Mouse (Mus musculus): ENCODE measurements around the gene Fcgr3. TPM values are rescaled to one million over a fixed set of nuclear protein-coding genes. Genes with fewer than 3 reads are reported as not detected.
"Not testable (repeated sequence)": the region's sequence is repeated elsewhere in the genome, so short reads cannot be mapped to it uniquely, and the experiment has no call there.

The Fcgr3 gene
- total RNA-seq, 1 experiment from 2014 or later, result 30.2 TPM

DNA sequence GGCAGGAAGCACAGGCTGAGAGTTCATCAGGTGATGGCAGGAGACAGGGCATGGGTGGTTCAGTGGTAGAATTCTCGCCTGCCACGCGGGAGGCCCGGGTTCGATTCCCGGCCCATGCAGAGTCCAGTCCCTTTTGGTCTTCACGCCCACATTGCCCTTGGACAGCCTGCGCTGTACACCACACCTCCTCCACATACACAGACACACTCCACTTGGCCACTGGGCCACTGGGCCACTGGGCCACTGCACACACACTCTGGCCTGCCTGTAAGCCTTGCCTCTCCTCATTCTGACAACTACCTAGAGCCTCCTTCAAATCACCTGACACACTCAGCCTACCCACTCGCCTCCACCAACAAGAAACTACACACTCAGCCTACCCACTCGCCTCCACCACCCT lies 1.8 kb upstream of the Fcgr3 start:
- peak in 1 of 2 experiments; percentile 5; a peak in 1 of 4 replicates for ATAC-seq (replicated peaks in 1 of 2; ENCODE audit: insufficient read depth in 1 of 2, low FRiP score in 2 of 2, low TSS enrichment in 1 of 2, low read depth in 1 of 2, poor library complexity in 2 of 2, severe bottlenecking in 2 of 2)

DNA sequence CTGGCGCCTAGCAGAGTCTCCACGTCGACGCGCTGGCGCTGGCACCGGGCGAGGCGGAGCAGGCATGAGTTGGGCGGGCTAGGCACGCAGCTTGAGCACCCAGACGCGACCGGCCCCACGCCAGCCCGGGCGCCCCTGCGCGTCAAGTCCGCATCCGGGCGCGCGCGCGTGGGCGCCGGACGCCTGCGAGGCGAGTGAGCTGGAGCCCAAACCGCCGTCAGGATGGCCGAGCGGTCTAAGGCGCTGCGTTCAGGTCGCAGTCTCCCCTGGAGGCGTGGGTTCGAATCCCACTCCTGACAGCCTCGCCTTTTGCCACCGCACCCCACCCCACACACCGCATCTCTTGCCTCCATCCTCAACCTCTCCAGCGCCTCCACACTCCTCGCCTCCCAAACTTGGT lies 1.0 kb upstream of the Fcgr3 start:
- not testable (repeated sequence) for ATAC-seq (replicated peaks in 1 of 2; ENCODE audit: insufficient read depth in 1 of 2, low FRiP score in 2 of 2, low TSS enrichment in 1 of 2, low read depth in 1 of 2, poor library complexity in 2 of 2, severe bottlenecking in 2 of 2)

DNA sequence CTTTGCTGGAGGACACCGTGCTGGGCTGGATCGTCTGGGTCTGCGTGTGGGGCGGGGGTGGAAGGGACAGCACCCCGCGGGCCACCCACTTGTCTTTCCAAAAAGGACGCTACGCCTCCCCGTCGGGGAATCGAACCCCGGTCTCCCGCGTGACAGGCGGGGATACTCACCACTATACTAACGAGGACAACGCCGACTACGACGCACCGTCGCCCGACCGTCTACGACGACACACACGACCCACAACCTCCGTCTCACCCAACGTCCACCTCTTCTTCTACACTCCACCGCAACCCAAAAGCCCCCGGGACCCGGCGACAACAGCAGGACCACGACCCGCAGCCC lies 480 bp upstream of the Fcgr3 start:
- ATAC-seq (replicated peaks in 1 of 2; ENCODE audit: insufficient read depth in 1 of 2, low FRiP score in 2 of 2, low TSS enrichment in 1 of 2, low read depth in 1 of 2, poor library complexity in 2 of 2, severe bottlenecking in 2 of 2), result peak in 1 of 2 experiments; percentile 1; a peak in 1 of 4 replicates

GRCm38 (mm10) chr1:171063569-171064490 lies 905 bp downstream of the Fcgr3 start:
- ATAC-seq (replicated peaks in 1 of 2; ENCODE audit: insufficient read depth in 1 of 2, low FRiP score in 2 of 2, low TSS enrichment in 1 of 2, low read depth in 1 of 2, poor library complexity in 2 of 2, severe bottlenecking in 2 of 2), result peak; percentile 46 to 54

GRCm38 (mm10) chr1:171061566-171061965 lies 3.2 kb downstream of the Fcgr3 start:
- no peak for ATAC-seq (replicated peaks in 1 of 2; ENCODE audit: insufficient read depth in 1 of 2, low FRiP score in 2 of 2, low TSS enrichment in 1 of 2, low read depth in 1 of 2, poor library complexity in 2 of 2, severe bottlenecking in 2 of 2)

- no peak for ATAC-seq (replicated peaks in 1 of 2; ENCODE audit: insufficient read depth in 1 of 2, low FRiP score in 2 of 2, low TSS enrichment in 1 of 2, low read depth in 1 of 2, poor library complexity in 2 of 2, severe bottlenecking in 2 of 2)
These were observed 4.3 kb downstream of the Fcgr3 start for GRCm38 (mm10) chr1:171060392-171060791.

- peak; percentile 18 to 44; a peak in 2 of 4 replicates for ATAC-seq (replicated peaks in 1 of 2; ENCODE audit: insufficient read depth in 1 of 2, low FRiP score in 2 of 2, low TSS enrichment in 1 of 2, low read depth in 1 of 2, poor library complexity in 2 of 2, severe bottlenecking in 2 of 2)
These were observed 5.5 kb downstream of the Fcgr3 start for GRCm38 (mm10) chr1:171059203-171059602.

DNA sequence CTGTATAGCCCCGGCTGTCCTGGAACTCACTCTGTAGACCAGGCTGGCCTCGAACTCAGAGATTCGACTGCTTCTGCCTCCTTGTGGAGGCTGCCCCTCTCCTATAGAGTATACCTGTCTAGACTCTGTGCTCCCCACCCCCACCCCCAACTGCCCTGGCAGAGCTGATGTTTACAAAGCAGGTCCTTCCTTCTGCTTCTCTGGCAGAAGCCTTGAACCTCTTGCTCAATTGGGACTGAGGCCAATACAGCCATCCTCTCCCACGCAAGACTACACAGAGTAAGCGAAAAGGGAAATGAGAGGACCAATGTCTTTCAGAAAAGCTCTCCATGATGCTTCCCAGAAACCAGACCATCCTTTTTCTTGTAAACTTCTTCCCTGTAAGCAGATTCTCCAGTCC lies 7.5 kb downstream of the Fcgr3 start:
- ATAC-seq (replicated peaks in 1 of 2; ENCODE audit: insufficient read depth in 1 of 2, low FRiP score in 2 of 2, low TSS enrichment in 1 of 2, low read depth in 1 of 2, poor library complexity in 2 of 2, severe bottlenecking in 2 of 2), result no peak; a peak in 1 of 4 replicates

DNA sequence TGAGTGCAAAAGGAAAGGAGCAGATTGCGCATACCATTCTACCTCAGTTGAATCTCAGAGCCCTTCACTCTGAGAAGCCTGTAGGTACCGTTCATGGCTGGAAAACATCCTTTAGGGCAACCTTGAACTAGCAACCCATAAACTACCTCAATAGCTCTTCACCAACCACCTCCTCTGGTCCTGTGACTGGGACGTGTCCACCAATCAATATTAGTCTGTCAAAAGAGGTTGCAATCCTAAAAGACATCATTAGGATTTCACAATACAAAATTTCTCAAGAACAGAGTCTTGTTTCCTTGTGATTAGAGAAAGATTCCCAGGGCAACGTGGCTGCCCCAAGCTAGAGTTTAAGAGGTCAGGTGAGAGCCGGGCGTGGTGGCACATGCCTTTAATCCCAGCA lies 11.4 kb downstream of the Fcgr3 start:
- ATAC-seq (replicated peaks in 1 of 2; ENCODE audit: insufficient read depth in 1 of 2, low FRiP score in 2 of 2, low TSS enrichment in 1 of 2, low read depth in 1 of 2, poor library complexity in 2 of 2, severe bottlenecking in 2 of 2), result no peak; a peak in 1 of 4 replicates

- peak; percentile 39 to 46; a peak in 3 of 4 replicates for ATAC-seq (replicated peaks in 1 of 2; ENCODE audit: insufficient read depth in 1 of 2, low FRiP score in 2 of 2, low TSS enrichment in 1 of 2, low read depth in 1 of 2, poor library complexity in 2 of 2, severe bottlenecking in 2 of 2)
These were observed 14.0 kb downstream of the Fcgr3 start for GRCm38 (mm10) chr1:171050774-171051173.

DNA sequence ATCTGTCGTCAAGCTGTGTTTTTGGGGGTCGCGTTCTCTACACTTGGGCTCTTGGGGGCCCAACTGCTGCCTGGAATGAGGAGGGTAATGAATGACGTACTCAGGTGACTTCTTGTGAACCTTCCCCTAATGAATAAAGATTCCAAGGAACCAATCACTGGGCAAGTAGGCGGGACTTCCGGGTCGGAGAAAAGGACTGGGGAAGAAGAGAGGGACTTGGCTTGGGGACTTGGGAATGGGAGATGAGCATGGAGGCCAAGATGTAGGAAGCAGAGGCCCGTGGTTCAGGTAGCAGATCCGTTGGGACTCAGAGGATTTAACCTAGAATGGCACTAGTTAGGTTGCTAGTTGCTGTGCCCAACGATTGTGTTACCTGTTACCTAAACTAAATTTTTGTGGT lies 15.5 kb downstream of the Fcgr3 start:
- ATAC-seq (replicated peaks in 1 of 2; ENCODE audit: insufficient read depth in 1 of 2, low FRiP score in 2 of 2, low TSS enrichment in 1 of 2, low read depth in 1 of 2, poor library complexity in 2 of 2, severe bottlenecking in 2 of 2), result no peak

DNA sequence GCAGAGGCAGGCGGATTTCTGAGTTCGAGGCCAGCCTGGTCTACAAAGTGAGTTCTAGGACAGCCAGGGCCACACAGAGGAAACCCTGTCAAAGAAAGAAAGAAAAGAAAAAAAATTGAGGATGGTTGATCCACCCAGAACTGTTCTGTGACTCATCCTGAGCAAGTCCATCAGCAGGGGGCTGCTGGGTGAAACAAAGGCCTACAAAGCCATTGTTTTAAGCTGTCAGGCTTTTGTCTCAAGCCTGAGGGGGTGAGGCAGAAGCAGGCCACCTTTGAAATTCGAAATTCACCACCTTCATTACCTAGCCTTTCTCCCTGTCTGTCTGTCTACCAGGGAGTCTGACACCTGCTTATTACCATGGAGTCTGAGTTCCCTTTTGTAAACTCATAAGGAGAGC lies 18.2 kb downstream of the Fcgr3 start:
- ATAC-seq (replicated peaks in 1 of 2; ENCODE audit: insufficient read depth in 1 of 2, low FRiP score in 2 of 2, low TSS enrichment in 1 of 2, low read depth in 1 of 2, poor library complexity in 2 of 2, severe bottlenecking in 2 of 2), result no peak

DNA sequence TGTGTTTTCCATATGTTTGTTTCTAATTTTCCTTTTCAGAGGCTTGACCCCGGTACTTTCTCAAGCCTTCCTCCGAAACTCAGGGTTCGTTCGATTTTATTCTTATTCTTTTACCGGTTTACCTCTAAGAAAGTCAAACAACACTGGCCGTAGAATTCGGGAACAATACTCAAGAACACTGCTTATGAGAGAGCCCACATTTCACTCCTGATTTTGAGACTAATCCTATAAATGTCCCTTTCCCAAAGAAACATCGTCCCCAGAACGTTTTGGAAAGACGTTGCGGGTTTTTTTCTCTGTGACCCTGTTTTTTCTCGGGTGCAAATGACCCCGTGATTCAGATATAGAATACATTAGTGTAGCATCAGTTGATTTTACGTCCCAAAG lies 19.7 kb downstream of the Fcgr3 start:
- no peak; a peak in 1 of 4 replicates for ATAC-seq (replicated peaks in 1 of 2; ENCODE audit: insufficient read depth in 1 of 2, low FRiP score in 2 of 2, low TSS enrichment in 1 of 2, low read depth in 1 of 2, poor library complexity in 2 of 2, severe bottlenecking in 2 of 2)

DNA sequence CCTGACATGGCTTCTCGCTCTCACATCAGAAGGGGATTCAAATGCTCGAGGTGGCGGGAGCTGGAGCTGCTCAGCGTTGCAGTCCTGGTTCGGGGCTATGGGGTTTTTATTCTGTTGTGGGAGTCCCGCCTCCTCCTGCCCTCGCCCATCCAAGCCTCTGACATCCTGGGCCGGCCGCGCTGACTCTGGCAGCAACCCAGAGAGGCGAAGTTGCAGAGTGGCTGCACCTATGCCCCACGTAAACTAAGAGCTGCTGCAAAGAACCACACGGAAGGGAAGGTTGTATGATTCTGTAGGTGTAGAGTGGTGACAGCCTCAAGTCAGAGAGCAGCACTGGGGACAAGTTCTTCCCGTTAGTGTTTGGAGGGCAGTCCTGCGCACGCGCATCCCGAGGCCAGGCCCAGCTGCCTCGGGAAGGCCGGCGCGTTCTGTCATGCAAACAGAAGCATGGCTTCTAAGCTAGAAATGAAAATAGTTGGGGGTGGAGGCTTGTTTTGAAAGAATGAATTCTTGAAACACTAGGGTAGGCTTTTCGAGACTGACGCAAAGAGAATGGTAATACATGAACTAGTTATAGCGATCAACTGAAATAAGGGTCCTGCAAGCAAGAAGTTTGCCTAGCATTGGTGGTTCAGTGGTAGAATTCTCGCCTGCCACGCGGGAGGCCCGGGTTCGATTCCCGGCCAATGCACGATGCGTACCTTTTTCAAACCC lies 20.2 kb downstream of the Fcgr3 start:
- ATAC-seq (replicated peaks in 1 of 2; ENCODE audit: insufficient read depth in 1 of 2, low FRiP score in 2 of 2, low TSS enrichment in 1 of 2, low read depth in 1 of 2, poor library complexity in 2 of 2, severe bottlenecking in 2 of 2), result peak; percentile 96 to 97

DNA sequence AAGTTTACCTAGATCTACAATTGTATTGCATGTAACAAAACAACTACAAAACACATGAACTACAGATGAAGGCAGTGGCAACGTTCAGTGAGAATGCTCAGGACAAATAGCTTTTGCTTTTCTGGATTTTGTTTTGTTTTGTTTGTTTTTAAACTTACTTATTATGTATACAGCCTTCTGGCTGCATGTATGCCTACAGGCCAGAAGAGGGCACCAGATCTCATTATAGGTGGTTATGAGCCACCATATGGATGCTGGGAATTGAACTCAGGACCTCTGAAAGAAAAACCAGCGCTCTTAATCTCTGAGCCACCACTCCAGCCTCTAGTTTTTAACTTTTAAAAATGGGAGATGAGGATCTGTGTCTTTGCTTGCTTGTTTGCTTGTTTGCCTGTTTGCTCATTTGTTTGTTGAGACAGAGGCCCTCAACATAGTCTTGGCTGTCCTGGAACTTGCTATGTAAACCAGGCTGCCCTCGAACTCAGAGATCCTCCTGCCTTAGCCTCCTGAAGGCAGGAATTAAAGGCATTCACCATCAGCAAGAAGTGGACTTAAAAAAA lies 21.1 kb downstream of the Fcgr3 start:
- ATAC-seq (replicated peaks in 1 of 2; ENCODE audit: insufficient read depth in 1 of 2, low FRiP score in 2 of 2, low TSS enrichment in 1 of 2, low read depth in 1 of 2, poor library complexity in 2 of 2, severe bottlenecking in 2 of 2), result no peak

DNA sequence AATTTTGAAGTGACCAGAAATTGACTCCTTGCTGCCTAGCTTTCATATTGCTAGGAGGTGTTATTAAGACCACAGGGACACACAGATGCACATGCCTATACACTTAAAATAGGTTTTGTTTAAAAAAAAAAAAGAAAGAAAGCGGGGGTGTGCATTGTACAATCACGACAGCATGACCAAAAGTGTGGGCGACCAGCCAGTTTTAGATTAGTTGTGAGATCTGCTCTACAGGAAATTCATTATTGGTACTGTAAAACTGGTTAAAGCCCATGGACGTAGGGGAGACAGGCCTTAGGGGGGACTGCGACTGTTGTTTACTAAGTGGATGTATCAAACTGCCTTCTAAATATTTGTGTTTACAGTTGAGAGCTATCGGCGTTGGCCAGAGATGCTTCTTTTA lies 24.9 kb downstream of the Fcgr3 start:
- ATAC-seq (replicated peaks in 1 of 2; ENCODE audit: insufficient read depth in 1 of 2, low FRiP score in 2 of 2, low TSS enrichment in 1 of 2, low read depth in 1 of 2, poor library complexity in 2 of 2, severe bottlenecking in 2 of 2), result no peak

GRCm38 (mm10) chr1:171039135-171039534 lies 25.6 kb downstream of the Fcgr3 start:
- no peak for ATAC-seq (replicated peaks in 1 of 2; ENCODE audit: insufficient read depth in 1 of 2, low FRiP score in 2 of 2, low TSS enrichment in 1 of 2, low read depth in 1 of 2, poor library complexity in 2 of 2, severe bottlenecking in 2 of 2)

Data from hematopoietic stem cell, adult 5-6 weeks (primary cell).